Mouse (Mus musculus) layer of hippocampus, postnatal 25 days (tissue): ENCODE data around the gene Nup43. TPM values are rescaled to one million over a fixed set of nuclear protein-coding genes. Genes with fewer than 3 reads are reported as not detected.
A peak's percentile ranks its signal among the peaks of the same experiment; 100 is the strongest.

ENCODE experiments used
- DNase-seq, 2 experiments: peaks; one replicate each; pipeline ENCODE4 v3.0.0; 2022; ENCODE audit warnings: mixed read lengths in 2 of 2, low spot score in 1 of 2; ENCODE audit errors: extremely low spot score in 1 of 2
- total RNA-seq, 2 experiments: library from RNA; stranded (reverse); gene quantifications; 2 replicates each; pipeline ENCODE4 v1.2.3; 2021

Gene Nup43
- total RNA-seq, 2 experiments from 2014 or later = 5.6 to 6.1 TPM

GRCm38 (mm10) chr10:7681343-7682025, 14.2 kb downstream of the Nup43 start:
- DNase-seq = peak; percentile 35 to 46

GRCm38 (mm10) chr10:7682249-7682648, 14.9 kb downstream of the Nup43 start:
- no peak for DNase-seq

GRCm38 (mm10) chr10:7686902-7687301, 19.6 kb downstream of the Nup43 start:
- DNase-seq = no peak

- DNase-seq = no peak
Observed at GRCm38 (mm10) chr10:7695286-7695685, 28.0 kb downstream of the Nup43 start.

DNA sequence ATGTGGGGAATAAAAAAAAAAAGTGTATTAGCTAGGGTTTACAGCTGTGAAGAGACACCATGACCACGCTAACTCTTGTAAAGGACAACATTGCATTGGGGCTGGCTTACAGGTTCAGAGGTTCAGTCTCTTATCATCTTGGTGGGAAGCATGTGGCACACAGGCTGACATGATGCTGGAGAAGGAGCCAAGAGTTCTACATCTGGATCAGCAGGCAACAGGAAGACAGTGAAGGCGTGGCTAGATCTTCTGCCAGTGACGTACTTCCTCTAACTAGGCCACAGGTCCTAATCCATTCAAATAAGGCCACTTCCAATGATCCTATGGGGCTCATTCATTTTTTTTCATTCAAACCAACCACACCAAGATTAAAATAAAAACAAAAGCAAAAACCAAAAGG, 32.8 kb downstream of the Nup43 start:
- no peak for DNase-seq

DNA sequence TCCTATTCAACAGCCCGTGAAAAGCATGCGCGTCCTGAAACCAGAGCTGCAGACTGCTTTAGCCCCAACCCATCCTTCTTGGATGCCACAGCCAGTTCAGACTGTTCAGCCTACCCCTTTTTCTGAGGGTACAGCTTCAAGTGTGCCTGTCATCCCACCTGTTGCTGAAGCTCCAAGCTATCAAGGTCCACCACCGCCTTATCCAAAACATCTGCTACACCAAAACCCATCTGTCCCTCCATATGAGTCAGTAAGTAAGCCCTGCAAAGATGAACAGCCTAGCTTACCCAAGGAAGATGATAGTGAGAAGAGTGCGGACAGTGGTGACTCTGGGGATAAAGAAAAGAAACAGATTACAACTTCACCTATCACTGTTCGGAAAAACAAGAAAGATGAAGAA, 35.3 kb downstream of the Nup43 start:
- DNase-seq = no peak

- DNase-seq = no peak
Observed at GRCm38 (mm10) chr10:7710121-7710520, 42.8 kb downstream of the Nup43 start.

DNA sequence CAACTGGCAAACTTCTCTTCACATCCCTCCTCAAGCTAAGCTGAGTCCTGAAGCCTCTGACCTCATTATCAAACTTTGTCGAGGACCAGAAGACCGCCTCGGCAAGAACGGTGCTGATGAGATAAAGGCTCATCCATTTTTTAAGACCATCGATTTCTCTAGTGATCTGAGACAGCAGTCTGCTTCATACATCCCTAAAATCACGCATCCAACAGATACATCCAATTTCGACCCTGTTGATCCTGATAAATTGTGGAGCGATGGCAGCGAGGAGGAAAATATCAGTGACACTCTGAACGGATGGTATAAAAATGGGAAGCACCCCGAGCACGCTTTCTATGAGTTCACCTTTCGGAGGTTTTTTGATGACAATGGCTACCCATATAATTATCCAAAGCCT, 45.2 kb downstream of the Nup43 start:
- DNase-seq = no peak

DNA sequence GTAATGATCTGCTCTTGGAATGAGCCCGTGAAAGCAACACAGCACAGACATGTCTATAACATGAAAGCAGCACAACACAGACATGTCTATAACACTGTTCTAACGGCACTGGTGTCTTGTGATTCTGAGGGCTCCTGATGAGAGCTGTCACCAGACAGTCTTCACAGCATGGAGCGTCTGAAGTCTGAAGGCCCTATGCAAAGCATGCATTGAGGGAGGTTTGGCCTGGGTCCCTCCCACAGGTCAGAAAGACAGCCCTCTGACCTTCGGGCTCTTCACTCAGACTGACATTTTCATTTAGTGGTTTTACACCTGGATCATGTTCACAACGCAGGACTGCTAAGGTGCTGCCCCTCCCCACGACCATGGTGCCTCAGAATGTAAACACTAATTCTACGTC, 47.8 kb downstream of the Nup43 start:
- DNase-seq = no peak

DNA sequence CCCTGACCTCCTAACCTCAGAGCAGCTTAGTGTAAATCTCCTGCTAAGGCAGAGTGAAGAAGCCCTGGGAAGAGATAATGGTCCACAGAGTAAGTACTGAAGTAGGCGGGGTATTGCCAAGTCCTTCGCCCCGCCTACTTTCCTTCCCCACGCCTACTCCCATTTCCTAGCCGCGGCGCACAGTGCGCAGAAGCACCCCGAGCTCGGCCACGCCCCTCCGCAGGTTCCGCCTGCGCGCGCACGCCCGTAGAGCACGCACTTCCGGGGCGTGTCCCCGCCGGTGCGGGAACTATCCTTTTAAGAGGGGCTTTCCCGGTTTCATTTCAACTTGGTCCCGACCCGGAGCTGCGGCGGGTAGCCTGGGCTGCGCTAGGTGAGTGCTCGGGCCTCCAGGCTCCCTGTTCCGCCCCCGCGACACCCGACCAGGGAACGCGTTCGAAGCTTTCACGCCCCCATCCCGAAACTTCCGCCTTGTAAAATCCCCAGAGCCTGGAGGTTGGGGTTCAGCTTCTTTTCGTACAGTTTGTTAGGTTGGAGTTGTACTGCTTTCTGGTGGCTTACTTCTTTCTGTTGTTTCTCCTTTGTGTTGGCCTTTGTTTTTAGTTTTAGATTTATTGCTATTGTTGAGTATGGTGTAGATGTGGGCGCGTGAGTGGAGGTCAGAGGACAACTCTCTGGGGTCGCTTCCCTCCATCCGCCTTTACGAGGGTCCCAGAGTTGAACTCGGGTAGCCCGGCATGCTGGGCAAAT, 58.6 kb downstream of the Nup43 start, which contains the start of gene Katna1:
Gene Katna1 (plus strand): TSS at position 250 of the 750 bp plus-strand sequence.
- peak; percentile 77 to 81 for DNase-seq

DNA sequence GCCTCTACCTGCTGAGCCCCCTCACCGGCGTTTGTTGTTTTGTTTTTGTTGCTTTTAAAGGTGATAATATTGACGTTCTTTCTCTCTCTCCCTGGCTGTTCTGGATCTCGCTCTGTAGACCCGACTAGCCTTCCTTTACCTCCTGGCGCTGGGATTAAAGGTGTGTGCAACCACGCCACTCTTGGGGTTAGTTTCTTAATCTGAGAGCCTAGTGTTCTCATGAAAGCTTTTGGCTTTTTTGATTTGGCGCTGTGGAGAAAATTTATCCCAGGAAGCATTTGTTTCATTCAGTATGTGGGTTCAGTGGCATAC, 59.2 kb downstream of the Nup43 start:
- DNase-seq = no peak

- DNase-seq = no peak
Observed at GRCm38 (mm10) chr10:7727011-7727410, 59.7 kb downstream of the Nup43 start.

Other genes starting within 250 kb of the Nup43 start
- gene Ulbp1, start 193.9 kb upstream of the Nup43 start, total RNA-seq = under 1 TPM; 0.07 to 0.76 TPM
- gene Lrp11, start 77.7 kb upstream of the Nup43 start, total RNA-seq = 100 to 1,000 TPM; 190 to 207 TPM
- gene Pcmt1, start 13.6 kb downstream of the Nup43 start, total RNA-seq = 100 to 1,000 TPM; 148 to 161 TPM
- gene Lats1, start 13.7 kb downstream of the Nup43 start, total RNA-seq = 10 to 100 TPM; 34.6 to 40.2 TPM
- gene Katna1, start 58.5 kb downstream of the Nup43 start, total RNA-seq = 10 to 100 TPM; 13.4 to 16.1 TPM
- 10 to 100 TPM; 18.8 to 20.6 TPM for gene Ginm1, start 125.3 kb downstream of the Nup43 start, total RNA-seq
- gene Ppil4, start 125.4 kb downstream of the Nup43 start, total RNA-seq = 10 to 100 TPM; 31.9 to 32.1 TPM
- gene Zc3h12d, start 165.0 kb downstream of the Nup43 start, total RNA-seq = under 1 TPM; 0.10 to 0.12 TPM